Mouse (Mus musculus) bone marrow, adult 2 months (tissue): ENCODE data around the gene Sec23ip. TPM values are rescaled to one million over a fixed set of nuclear protein-coding genes. Genes with fewer than 3 reads are reported as not detected.
A peak's percentile ranks its signal among the peaks of the same experiment; 100 is the strongest.

ENCODE experiments used
- H3K27ac ChIP-seq: fragments of 200-500 bp; 2 replicates; pipeline ENCODE4 v1.5.1; 2012; ENCODE audit warnings: low read depth, mild to moderate bottlenecking, control low read depth, inconsistent platforms, low read length; ENCODE audit not compliant: control insufficient read depth, poor library complexity, insufficient read depth
- H3K4me1 ChIP-seq: fragments of 200-500 bp; 2 replicates; pipeline ENCODE4 v1.6.1; 2011; ENCODE audit warnings: low read length; ENCODE audit not compliant: control insufficient read depth, insufficient read depth
- H3K4me3 ChIP-seq: fragments of 200-500 bp; replicated peaks from 2 replicates; pipeline ENCODE3; 2011; ENCODE audit warnings: mild to moderate bottlenecking, low read depth, low read length, control low read depth; ENCODE audit not compliant: control insufficient read depth
- CTCF ChIP-seq: fragments of 200-500 bp; IDR thresholded peaks from 2 replicates; pipeline ENCODE4 v1.5.1; 2011; ENCODE audit warnings: low read length, control low read depth; ENCODE audit not compliant: control insufficient read depth, insufficient read depth
- POLR2A ChIP-seq: fragments of 200-500 bp; IDR thresholded peaks from 2 replicates; pipeline ENCODE4 v1.6.1; 2011; ENCODE audit warnings: low read depth, mild to moderate bottlenecking, control low read depth, low read length, borderline replicate concordance; ENCODE audit not compliant: control insufficient read depth
- WGBS: fragments of 180-500 bp; shearing (Covaris S2); methylation state at CpG from one replicate; pipeline ENCODE4 v1.1.7; 2018; 5-methylcytosine and 5-hydroxymethylcytosine counted together
- polyA plus RNA-seq: library from polyadenylated mRNA; stranded (reverse); fragments of >200 nt; gene quantifications from 2 replicates; pipeline ENCODE4 v1.2.4, GENCODE M21; 2011; ENCODE audit warnings: low replicate concordance; ENCODE audit not compliant: missing spikeins, insufficient read depth, insufficient read length

The Sec23ip gene
- polyA plus RNA-seq, 1 experiment: 12.1 TPM

DNA sequence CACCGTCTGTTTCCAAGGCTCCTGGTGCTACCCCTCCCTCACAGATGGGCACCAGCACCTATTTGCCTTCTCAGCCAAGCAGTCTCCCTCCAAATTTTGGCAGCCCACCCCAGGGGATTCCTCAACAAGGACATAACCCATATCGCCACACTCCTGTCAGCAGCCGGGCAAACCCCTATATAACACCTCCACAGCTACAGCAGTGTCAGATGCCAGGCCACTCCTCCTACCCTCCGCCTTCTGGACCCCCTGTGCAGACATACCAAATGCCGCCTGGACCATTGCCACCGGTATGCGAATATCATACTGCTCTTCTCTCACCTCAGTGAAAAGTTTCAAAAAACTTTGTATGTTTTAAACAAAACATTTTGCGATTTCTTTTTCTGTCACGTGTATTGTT is 5.6 kb downstream of the Sec23ip start:
- TF ChIP-seq CTCF (no peak), POLR2A (no peak)
- Histone ChIP-seq H3K4me3 (no peak overlapping the region), H3K4me1 (peaks cover 6% of the 10 kb centered on the region), H3K27ac (no peak overlapping the region)
- 92% methylated on average over 9 of the region's 9 CpGs for WGBS

DNA sequence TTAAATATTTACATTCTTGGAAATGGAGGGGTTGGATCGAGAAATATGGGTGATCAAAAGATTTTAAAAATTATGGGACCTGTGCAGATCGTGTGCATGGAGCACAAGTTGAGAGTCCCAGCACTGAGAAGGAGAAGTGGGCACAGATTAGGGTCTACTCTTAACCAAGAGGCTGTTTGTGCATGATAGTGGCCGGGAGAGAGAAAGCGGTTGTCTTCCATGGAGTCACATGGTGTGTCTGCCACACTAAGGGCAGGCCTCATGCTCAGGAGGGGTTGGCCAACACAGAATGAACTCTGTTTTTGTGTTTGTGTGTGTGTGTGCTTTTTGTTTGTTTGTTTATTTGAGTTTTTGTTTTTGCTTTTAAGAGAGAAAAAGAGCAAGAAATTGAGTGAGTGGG is 7.3 kb downstream of the Sec23ip start:
- TF ChIP-seq CTCF: no peak
- no peak for TF ChIP-seq POLR2A
- Histone ChIP-seq H3K4me3 (no peak overlapping the region), H3K27ac (no peak overlapping the region), H3K4me1 (no peaks in the 10 kb centered on the region; the same call in 1 of the 2 replicates)
- 67% methylated on average over 4 of the region's 4 CpGs for WGBS

DNA sequence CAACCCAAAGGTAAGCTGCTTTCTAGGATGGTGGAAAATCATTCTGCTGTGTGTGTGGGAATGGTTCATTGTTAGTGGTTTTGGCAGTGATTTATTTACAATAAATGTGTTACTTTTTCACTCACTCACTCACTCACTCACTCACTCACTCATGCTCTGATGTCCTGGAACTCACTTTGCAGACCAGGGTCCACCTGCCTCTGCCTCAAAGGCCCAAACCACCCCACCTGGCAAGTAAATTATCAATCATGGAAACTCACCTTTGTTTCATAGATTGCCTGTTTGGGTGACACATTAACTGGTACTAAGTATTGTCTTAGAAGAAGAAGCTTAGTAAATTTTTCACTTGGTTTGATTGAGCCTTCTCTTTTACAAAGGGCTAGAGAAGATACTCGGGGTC is 10.7 kb downstream of the Sec23ip start:
- Histone ChIP-seq H3K4me3 (no peak overlapping the region), H3K4me1 (no peaks in the 10 kb centered on the region), H3K27ac (no peak overlapping the region)
- no peak for TF ChIP-seq CTCF
- TF ChIP-seq POLR2A: no peak
- WGBS: 91% methylated on average over 1 of the region's 1 CpGs

DNA sequence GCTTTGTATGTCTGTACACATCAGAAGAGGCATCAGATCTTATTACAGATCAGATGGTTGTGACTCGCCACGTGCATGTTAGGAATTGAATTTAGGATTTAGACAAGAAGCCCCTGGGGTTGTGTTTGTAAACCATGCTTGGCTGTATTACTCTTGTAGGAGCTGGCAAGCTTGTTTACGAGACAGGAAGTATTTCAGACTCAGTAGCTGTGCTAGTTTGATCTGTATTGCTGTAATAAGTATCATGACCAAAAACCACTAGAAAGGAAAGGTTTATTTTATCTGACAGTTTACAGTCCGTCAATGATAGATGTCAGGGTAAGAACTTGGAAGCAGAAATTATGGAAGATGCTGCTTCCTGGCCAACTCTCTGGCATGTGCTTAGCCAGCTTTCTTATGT is 14.2 kb downstream of the Sec23ip start:
- 92% methylated on average over 4 of the region's 4 CpGs for WGBS
- no peak overlapping the region for H3K4me3 ChIP-seq
- H3K4me1 ChIP-seq: no peaks in the 10 kb centered on the region
- no peak overlapping the region for H3K27ac ChIP-seq
- TF ChIP-seq POLR2A (no peak), CTCF (no peak)

DNA sequence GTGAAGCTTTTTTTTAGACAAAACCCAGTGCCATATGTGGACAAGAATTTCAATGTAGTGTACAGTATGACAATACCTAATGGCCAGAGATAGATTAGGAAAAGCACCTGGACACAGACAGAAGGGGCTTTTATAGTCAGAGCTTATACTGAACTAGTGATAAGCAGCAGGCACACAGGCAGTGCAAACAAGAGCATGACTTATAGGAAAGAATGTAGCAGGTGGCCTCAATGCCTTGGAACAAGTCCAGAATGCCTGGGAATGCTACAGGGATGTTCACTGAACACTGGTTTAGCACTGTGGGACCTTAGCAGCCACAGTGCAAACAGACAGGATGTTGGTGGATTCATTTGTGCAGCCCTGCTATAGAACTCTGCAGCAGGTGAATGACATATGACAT is 22.0 kb downstream of the Sec23ip start:
- Histone ChIP-seq H3K4me1 (no peaks in the 10 kb centered on the region), H3K4me3 (no peak overlapping the region), H3K27ac (no peak overlapping the region)
- TF ChIP-seq CTCF (no peak), POLR2A (no peak)

DNA sequence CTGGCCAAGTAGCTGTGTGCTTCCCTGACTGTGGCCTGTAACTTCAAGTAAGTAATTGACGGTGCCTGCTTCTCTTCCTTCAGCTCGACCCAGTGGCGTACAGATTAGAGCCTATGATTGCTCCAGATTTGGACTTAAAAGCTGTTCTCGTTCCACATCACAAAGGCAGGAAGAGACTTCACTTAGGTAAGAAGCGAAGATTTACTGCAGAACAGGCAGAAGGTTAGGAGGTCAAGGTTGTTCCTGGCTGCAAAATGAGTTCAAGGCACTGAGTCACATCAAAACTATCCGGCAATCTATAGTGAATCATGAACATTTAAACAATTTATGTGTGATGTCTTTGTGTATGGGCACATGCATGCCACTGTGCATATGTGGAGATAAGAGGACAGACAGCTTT is 32.5 kb downstream of the Sec23ip start:
- no peak for TF ChIP-seq POLR2A
- TF ChIP-seq CTCF: no peak
- Histone ChIP-seq H3K4me1 (no peaks in the 10 kb centered on the region), H3K27ac (no peak overlapping the region), H3K4me3 (no peak overlapping the region)
- 85% methylated on average over 6 of the region's 6 CpGs for WGBS

DNA sequence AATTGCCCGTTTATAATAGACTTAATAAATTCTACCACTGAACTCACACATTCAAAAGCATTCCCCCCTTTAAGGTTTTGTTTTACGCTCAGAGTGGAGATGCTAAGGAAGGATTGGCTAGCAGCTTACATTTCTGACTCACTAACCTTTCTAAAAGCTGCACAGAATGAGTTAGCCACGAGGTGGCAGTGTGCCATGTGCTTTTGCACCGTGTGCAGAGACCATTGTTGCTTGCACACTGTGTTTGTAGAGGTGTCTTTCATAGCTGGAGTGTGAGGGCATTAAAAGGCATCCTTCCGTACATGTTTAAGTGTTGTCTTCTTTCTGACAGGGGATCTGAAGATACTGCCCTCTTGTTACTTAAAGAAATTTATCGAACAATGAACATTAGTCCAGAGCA is 34.6 kb downstream of the Sec23ip start:
- Histone ChIP-seq H3K4me1 (no peaks in the 10 kb centered on the region), H3K27ac (no peak overlapping the region), H3K4me3 (no peak overlapping the region)
- TF ChIP-seq POLR2A (no peak), CTCF (peak; percentile 71)
- 52% methylated on average over 6 of the region's 6 CpGs for WGBS

DNA sequence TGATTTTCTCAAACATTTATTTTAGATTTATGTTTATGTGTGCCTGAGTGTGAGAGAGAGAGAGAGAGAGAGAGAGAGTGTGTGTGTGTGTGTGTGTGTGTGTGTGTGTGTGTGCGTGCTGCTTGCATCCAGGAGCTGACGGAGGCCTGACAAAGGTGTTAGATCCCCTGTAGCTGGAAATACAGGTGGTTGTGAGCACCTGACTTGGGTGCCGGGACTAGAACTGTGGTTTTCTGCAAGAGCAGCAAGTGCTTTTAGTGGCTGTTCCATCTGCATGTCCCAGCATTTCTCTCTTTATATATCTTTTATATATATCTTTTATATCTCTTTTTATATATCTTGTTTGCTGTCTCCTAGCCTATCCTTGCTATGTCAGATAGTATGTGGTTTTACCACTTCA is 37.1 kb downstream of the Sec23ip start:
- H3K4me1 ChIP-seq: no peaks in the 10 kb centered on the region
- WGBS: 87% methylated on average over 3 of the region's 3 CpGs
- TF ChIP-seq POLR2A (no peak), CTCF (no peak)
- no peak overlapping the region for H3K27ac ChIP-seq
- no peak overlapping the region for H3K4me3 ChIP-seq

DNA sequence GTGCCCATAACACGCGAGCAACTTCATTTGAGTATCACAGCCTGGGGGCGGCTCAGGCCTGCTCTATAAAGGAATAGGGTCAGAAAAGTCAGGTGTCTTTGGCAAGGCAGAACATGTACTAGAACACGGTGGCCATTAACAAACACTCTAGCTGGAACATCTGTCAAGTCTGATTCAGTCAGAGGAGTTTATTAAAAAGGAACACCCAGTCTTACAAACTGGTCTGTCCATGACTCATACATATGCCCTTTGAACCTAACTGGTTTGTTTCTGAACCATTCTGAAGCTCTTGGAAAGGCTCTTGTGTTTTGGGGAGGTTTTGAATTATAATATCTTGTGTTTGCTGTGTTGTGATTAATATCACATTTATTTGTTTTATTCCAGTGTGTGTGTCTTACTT is 45.3 kb downstream of the Sec23ip start:
- no peak overlapping the region for H3K4me3 ChIP-seq

More for the DNA sequence above, 45.3 kb downstream of the Sec23ip start:
- WGBS: 91% methylated on average over 4 of the region's 4 CpGs
- Histone ChIP-seq H3K4me1 (no peaks in the 10 kb centered on the region), H3K27ac (no peak overlapping the region)
- TF ChIP-seq POLR2A (no peak), CTCF (no peak)
